Mouse (Mus musculus) intestine, postnatal 0 days (tissue): ENCODE results near the gene Drg1. TPM values are rescaled to one million over a fixed set of nuclear protein-coding genes. Genes with fewer than 3 reads are reported as not detected.
"Not testable (repeated sequence)": the region's sequence is repeated elsewhere in the genome, so short reads cannot be mapped to it uniquely, and the experiment has no call there.

ENCODE experiments used
- ATAC-seq: fragments of 200-750 bp; cut with Nextera tagmentation; 2 replicates; pipeline ENCODE4 v1.8.0; 2017; ENCODE audit warnings: mild to moderate bottlenecking, moderate TSS enrichment, moderate library complexity
- H3K27ac ChIP-seq: fragments of 300-500 bp; sonication (generic); 2 replicates; pipeline ENCODE4 v1.5.1; 2014; ENCODE audit warnings: mild to moderate bottlenecking, low read depth, low read length, moderate library complexity
- H3K27me3 ChIP-seq: fragments of 300-500 bp; sonication (generic); replicated peaks from 2 replicates; pipeline ENCODE4 v1.6.1; 2014; ENCODE audit warnings: low read length, mixed read lengths; ENCODE audit not compliant: control insufficient read depth, insufficient read depth
- H3K36me3 ChIP-seq: fragments of 300-500 bp; sonication (generic); 2 replicates; pipeline ENCODE4 v1.6.1; 2014; ENCODE audit warnings: mild to moderate bottlenecking, moderate library complexity; ENCODE audit not compliant: control insufficient read depth, insufficient read depth
- H3K4me1 ChIP-seq: fragments of 300-500 bp; sonication (generic); replicated peaks from 2 replicates; pipeline ENCODE4 v1.6.1; 2014; ENCODE audit warnings: antibody characterized with exemption, low read length, mixed read lengths; ENCODE audit not compliant: control insufficient read depth, insufficient read depth
- H3K4me2 ChIP-seq: fragments of 300-500 bp; sonication (generic); replicated peaks from 2 replicates; pipeline ENCODE4 v1.6.1; 2014; ENCODE audit warnings: low read depth, mild to moderate bottlenecking, moderate library complexity
- H3K4me3 ChIP-seq: fragments of 300-500 bp; sonication (generic); 2 replicates; pipeline ENCODE4 v1.5.1; 2014; ENCODE audit warnings: low read depth, low read length
- H3K9ac ChIP-seq: fragments of 300-500 bp; sonication (generic); 2 replicates; pipeline ENCODE4 v1.6.1; 2014; ENCODE audit warnings: mild to moderate bottlenecking, low read depth, low read length
- H3K9me3 ChIP-seq: fragments of 300-500 bp; sonication (generic); 2 replicates; pipeline ENCODE4 v1.6.1; 2016; ENCODE audit warnings: mixed run types; ENCODE audit not compliant: control insufficient read depth
- WGBS: fragments of 180-500 bp; shearing (Covaris S2); extraction: QIAGEN DNeasy Blood & Tissue Kit; methylation state at CpG from one replicate; pipeline ENCODE4 v1.1.7; 2014; 5-methylcytosine and 5-hydroxymethylcytosine counted together
- polyA plus RNA-seq: library from polyadenylated mRNA; unstranded; fragments of >200 nt; fragmentation: Nextera tagmentation; extraction: Ambion mirVana; gene quantifications from 2 replicates; pipeline ENCODE4 v1.2.1, GENCODE M21; 2015

Drg1 gene
- polyA plus RNA-seq, 1 experiment from 2014 or later = 85.5 TPM

DNA sequence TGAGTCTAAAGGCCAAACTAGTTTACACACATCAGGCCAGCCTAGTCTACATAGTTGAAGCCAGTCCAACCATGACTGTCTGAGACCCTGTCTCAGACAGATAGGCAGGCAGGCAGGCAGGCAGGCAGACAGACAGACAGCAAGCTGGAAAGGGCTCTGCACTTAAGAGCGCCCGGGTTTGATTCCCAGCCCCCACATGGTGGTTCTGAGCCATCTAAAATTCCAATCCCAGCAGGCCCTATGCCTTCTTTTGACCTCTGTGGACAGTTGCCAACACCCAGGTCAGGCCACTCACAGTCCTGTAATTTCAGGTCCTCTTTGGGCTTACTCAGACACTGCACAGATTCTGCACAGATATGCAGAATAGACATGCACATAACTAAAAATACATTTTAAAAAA is 119.4 kb downstream of the Drg1 start:
- WGBS = 91% methylated on average over 2 of the region's 2 CpGs
- ATAC-seq = not testable (repeated sequence)

GRCm38 (mm10) chr11:3145359-3146165 is 120.7 kb downstream of the Drg1 start:
- ATAC-seq, H3K4me1 ChIP-seq, H3K36me3 ChIP-seq, H3K4me3 ChIP-seq, H3K9me3 ChIP-seq, H3K4me2 ChIP-seq, H3K9ac ChIP-seq, H3K27me3 ChIP-seq, H3K27ac ChIP-seq: not testable (repeated sequence)
- 63% methylated on average over 7 of the region's 9 CpGs for WGBS

More for the DNA sequence above, 119.4 kb downstream of the Drg1 start:
- not testable (repeated sequence) for H3K4me3 ChIP-seq, H3K27ac ChIP-seq, H3K4me2 ChIP-seq, H3K27me3 ChIP-seq, H3K9me3 ChIP-seq, H3K4me1 ChIP-seq, H3K9ac ChIP-seq
- peaks cover 10% of the 10 kb centered on the region for H3K36me3 ChIP-seq

GRCm38 (mm10) chr11:3143984-3144383 is 122.2 kb downstream of the Drg1 start:
- H3K36me3 ChIP-seq, H3K9me3 ChIP-seq, H3K27me3 ChIP-seq, H3K4me2 ChIP-seq, H3K4me1 ChIP-seq, H3K27ac ChIP-seq, ATAC-seq, H3K4me3 ChIP-seq, H3K9ac ChIP-seq: not testable (repeated sequence)
- 52% methylated on average over 3 of the region's 3 CpGs for WGBS

GRCm38 (mm10) chr11:3142413-3142812 is 123.8 kb downstream of the Drg1 start:
- H3K4me1 ChIP-seq = not testable (repeated sequence)
- ATAC-seq = peak; percentile 83

DNA sequence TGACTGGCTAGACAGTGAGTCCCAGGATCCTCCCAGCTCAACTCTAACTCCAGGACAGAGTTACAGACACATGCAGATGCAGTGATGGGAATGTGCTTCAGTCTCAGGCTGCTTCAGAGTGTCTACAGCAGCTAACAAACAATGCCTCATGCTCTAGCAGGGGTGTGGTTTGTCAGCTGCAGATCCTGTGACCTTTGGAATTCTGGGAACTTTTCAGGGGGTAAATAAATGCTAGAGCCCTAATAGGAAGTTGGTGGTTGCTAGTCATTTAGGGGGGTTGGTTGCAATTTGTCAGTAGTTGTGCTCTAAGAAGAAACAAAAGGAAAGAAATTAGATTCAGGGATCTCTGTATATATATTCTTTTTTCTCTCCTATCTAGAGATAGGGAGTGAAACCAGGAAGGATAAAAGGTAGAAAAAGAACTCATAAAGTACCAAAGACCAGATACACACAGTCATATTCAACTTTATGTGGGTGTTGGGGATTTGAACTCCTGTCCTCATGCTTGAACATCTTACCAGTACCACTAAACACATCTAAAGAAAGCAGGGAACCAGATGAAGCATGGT is 125.2 kb downstream of the Drg1 start:
- not testable (repeated sequence) for H3K36me3 ChIP-seq, H3K27ac ChIP-seq, H3K9ac ChIP-seq, ATAC-seq, H3K27me3 ChIP-seq, H3K4me2 ChIP-seq, H3K4me1 ChIP-seq, H3K4me3 ChIP-seq
- peaks cover 14% of the 10 kb centered on the region for H3K9me3 ChIP-seq

More at GRCm38 (mm10) chr11:3142413-3142812, 123.8 kb downstream of the Drg1 start:
- H3K9ac ChIP-seq, H3K4me3 ChIP-seq, H3K27ac ChIP-seq, H3K27me3 ChIP-seq, H3K36me3 ChIP-seq, H3K4me2 ChIP-seq: not testable (repeated sequence)
- peaks cover 13% of the 10 kb centered on the region for H3K9me3 ChIP-seq
- 85% methylated on average over 4 of the region's 5 CpGs for WGBS

DNA sequence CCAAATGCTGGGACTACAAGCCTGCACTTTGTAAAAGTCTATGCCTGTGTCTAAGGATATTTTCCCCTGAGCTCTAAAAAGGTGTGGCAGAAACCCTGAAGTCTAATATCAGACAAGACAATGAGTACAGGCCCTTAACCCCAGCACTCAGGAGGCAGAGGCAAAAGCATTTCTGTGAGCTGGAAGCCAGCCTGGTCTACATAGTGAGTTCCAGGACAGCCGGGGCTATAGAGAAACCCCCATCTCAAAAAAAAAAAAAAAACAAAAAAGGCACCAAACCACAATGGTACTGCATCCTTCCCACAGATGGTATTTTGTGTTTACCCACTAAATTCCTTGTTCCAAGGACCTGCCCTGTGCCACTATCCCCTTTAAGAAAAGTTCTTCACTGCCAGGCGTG is 127.9 kb downstream of the Drg1 start:
- not testable (repeated sequence) for H3K9ac ChIP-seq, H3K4me1 ChIP-seq, H3K36me3 ChIP-seq, ATAC-seq, H3K4me3 ChIP-seq, H3K27me3 ChIP-seq, H3K27ac ChIP-seq, H3K4me2 ChIP-seq
- peaks cover 16% of the 10 kb centered on the region for H3K9me3 ChIP-seq
- WGBS = 55% methylated on average over 2 of the region's 2 CpGs

Other genes with a start within 250 kb of the Drg1 start
- gene Sfi1, start 73.0 kb downstream of the Drg1 start, polyA plus RNA-seq = 4.0 and 5.4 TPM in 2 replicates
- gene Eif4enif1, start 64.0 kb downstream of the Drg1 start, polyA plus RNA-seq = 14.3 and 14.8 TPM in 2 replicates
- 10.7 and 12.1 TPM in 2 replicates for gene Patz1, start 22.5 kb upstream of the Drg1 start, polyA plus RNA-seq
- gene Pik3ip1, start 64.0 kb upstream of the Drg1 start, polyA plus RNA-seq = 6.5 and 6.8 TPM in 2 replicates
- gene Limk2, start 142.8 kb upstream of the Drg1 start, polyA plus RNA-seq = 68.4 and 82.1 TPM in 2 replicates
- gene Rnf185, start 185.9 kb upstream of the Drg1 start, polyA plus RNA-seq = 31.1 and 32.0 TPM in 2 replicates
- 0.17 and 0.30 TPM in 2 replicates for gene Pla2g3, start 221.9 kb upstream of the Drg1 start, polyA plus RNA-seq
- 6.8 and 6.9 TPM in 2 replicates for gene Inpp5j, start 238.4 kb upstream of the Drg1 start, polyA plus RNA-seq
- 283 and 284 TPM in 2 replicates for gene Selenom, start 248.3 kb upstream of the Drg1 start, polyA plus RNA-seq